Mouse (Mus musculus): ENCODE measurements at regions not wholly inside any gene's neighbourhood (a gene's known extent, or its start where the extent isn't known, plus 50 kb on each side); places are given as distances from the start of the nearest gene placed in this dataset.

DNA sequence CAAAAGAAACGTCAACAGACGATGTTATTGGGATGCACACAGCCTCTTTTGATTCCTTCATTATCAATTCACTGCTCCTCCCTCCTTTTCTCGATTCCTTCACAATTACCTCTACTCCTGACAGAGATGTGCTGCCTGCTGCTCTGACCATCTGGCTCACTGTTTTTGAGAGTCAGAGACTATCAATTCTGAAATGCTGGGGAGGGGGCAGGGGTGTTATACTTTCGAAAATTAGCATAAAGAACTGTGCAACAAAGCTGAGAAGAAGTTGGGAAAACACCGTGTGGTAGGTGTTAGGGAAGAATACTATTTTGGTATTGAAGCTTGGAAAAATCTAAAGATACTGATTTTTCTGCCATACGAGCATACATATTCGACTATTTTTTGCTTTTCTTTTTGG lies 96.4 kb downstream of the Nedd1 start:
- no peak for DNase-seq

DNA sequence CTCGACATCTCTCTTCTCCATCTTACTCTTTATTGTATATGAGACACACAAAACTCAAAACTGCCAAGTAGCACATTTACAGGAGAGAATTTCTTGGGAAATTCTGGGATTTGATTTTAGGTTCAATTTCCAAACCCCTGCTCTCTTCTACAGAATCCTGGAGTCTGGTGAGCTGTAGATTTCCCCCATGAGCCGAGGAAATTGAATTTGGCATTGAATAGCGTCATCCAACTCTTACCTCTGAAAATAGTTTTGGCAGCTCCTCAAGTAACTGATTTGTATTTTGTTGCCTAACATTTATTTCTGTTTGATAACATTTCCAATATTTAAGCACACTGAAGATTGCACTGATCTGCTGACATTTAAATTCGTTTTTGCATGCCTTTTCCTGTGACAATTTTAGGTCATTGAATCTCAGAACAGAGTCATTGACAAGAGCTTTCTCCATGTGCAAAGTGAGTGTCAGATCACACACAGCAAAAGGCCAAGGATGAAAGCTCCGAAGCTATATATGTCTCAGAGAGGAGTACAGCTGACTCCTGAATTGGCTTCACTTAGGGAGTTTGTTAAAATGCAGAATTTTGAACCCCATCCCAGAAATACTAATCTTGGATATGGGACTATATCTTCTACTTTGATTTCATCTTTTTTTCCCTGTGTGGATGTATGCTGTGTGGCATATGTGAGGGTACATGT lies 106.4 kb downstream of the Nedd1 start:
- DNase-seq, result no peak

DNA sequence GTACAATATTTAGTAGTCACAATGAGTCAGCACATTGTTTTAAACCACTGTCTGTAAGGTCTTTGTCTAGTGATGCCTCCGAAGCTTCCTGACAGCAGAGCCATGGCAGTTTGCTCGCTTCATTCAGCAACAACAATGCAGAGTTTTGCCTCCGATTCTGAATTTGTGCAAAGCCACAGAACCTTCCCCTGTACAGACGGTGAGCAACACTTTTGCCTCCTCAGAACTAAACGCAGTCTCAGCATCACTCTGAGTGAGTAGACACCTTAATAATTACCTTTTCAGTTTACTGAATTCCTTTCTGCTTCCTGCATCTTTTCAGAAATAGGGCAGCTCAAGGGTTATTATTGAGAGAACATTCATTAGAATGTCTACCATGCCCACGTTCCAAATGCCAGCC lies 107.9 kb downstream of the Nedd1 start:
- DNase-seq, result no peak

DNA sequence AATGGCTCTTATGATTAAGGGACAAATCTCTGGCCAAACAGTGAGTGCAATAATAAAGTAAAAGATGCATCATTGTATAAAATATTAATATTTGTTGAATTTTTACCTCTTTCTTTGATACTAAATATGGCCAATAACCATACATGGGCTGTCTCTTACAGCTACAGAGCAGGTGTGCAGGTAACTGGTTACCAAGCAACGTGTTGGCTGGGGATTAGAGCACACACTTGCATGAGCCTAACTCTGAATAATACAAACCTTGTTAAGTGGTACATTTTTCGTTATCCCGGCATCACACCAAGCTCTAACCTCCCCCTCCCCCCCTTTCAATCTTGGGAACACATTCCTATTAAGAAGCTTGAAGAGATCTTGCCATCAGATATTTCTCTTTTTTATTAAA lies 111.2 kb downstream of the Nedd1 start:
- DNase-seq, result no peak

DNA sequence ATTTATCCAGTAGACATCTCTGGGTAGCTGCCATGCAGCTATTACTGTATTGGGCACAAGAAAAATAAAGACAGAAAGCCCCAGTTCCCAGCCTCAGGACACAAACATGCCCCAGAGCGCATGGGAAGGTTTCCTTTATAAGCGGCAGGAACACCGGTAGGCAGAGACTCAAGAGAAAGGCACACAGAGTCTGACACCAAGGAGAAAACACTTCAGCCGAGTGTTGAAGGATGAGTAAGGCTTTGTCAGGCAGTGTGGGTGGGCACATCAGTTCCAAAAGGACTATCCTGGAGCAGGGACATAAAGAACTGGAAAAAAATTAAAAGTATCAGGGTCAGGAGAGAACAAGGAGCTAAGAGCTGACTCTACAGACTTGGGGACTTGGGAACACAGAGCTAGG lies 115.5 kb downstream of the Nedd1 start:
- no peak for DNase-seq

DNA sequence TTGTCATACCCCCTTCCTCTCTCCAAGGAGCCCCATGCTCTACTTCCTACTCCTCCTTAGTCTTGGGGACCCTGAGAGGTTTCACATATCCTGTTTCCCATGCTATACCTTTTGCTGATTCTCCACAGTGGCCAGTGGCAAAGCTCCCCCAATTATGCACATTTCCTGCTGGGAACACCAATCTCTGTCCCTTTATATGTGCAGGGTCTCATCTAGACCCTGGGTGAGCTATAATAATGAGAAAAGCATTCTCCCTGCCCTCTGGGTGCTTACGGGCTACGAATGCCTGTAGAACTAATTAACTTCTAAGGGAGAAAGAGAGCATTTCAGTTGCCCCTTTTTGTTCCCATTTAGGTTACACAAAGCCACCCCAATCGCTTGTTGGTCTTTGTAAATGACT lies 116.6 kb downstream of the Nedd1 start:
- DNase-seq, result no peak

DNA sequence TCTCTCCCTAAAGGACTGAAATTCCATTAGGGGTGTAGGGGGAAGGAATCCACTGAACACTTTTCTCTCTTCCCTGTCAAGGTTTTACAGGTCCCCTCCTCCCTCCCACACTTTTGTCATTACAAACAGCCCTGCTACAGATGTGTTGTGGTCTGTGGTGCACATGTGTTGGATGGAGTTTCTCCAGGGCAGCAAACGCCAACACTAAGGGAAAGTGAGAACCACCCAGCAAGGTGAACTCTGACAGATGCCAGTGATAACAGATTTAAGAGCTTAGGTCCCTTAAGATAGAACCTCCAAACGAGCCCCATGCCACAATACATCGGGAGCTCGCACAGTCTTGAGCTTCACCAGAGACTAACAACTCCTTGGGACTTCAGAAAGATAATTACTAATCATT lies 122.1 kb downstream of the Nedd1 start:
- DNase-seq, result no peak

DNA sequence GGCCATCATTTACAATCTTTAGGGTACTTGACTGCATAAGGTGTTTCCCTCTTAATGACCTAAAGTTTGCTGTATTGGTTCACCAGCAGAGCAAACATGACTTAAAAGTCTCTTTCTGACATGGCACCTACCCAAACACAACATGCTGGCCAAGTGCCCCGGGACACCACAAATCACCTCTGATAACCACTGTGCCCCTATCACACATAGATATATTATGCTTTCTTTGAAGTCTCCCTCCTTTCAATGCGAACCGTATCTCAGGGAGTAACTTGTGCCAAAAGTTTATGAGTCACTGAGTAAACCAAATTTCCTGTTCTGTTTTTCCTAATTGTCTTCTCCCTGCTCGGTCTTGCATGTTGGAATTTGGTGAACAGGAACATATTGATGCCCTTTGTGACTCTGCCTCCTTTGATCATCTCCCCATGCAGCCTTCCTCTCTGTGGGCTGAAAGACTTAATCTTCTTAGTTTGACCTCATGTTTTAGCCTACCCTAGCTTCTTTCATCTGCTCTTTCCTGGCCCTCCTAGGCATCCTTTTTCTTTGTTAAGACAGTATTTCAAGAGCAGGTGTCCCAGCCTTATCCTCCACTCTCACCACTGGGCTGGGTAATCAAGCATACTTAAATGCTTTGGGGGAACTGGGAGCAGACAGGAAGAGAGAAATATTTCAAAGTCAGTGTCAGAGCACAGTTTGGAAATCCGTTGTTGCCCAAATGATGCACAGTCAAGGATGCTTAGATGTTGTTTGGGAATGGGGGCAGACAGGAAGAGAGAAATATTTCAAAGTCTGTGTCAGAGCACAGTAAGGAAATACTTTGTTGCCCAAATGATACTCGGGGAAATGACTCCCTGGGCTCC lies 126.5 kb downstream of the Nedd1 start:
- no peak for DNase-seq

DNA sequence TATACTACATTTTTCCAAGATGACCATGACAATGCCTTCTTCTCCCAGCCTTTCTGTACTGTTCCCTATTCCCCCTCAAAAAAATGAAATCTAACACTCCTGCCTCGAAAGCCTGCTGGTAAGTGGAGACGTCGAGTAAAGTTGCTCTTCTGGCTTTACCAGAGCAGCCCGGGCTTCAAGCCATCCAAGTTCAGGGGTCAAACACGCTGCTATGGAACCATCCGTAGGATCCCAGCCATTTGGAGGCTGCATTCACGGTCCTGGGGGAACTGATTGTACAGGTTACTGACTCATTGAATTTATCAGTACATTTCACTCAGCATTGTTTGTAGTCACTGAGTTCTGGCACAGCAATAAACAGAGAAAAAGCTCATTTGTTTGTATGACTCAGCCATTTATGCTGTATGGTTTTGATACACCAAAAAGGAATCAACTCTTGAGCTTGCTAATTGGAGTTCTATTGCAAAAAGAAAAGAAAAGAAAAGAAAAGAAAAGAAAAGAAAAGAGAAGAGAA lies 128.2 kb downstream of the Nedd1 start:
- DNase-seq, result no peak

DNA sequence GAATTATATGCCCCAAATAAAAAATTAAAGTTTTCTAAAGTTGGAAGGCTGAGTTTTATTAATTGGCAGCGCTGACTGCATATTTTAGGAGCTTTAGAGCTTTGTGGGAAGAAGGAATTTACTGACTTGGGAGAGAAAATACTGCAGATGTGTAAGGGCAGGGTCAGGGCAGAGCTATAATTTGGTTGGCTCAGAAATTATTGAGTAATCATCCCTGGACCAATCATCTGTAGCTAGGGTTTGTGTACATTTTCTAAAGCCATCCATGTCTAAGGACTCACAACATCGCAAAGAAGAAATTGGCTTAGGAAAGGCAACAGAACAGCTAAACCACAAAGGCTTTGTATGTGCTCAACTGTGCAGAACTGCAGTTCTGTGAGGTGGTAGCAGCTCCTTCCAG lies 143.3 kb downstream of the Nedd1 start:
- no peak for DNase-seq

DNA sequence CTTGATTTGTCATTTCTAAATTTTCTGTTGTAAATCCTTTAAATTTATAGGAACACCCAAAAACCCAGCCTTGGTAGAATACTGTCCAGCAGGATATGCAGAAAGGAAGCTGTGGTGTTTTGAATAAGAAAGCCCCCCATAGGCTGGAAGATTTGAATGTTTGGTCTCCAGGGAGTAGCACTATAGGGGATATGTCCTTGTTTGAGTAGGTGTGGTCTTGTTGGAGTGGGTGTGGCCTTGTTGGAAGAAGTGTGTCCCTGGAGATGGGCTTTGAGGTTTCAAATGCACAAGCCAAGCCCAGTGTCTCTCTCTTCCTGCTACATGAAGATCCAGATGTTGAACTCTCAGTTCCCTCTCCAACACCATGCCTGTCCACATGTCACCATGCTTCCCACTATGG lies 151.7 kb downstream of the Nedd1 start:
- no peak for DNase-seq

DNA sequence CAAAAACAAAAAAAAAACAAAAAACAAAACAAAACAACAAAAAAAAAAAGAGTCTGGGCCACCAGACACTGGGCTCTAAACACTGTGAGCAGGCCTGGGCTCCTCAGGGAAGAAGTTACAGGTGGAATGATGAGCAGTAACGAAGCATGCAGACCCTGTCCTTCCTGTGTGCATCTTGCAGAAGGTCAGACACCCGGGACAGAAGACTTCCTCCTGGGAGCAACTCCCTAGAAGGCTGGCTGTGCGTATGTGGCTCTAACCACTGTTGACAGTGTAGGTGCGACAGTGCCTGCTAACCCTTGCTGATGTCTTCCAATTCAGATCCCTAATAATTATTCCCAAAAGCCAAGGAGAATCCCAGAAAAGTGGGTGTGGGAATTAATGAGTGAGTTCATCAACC lies 164.8 kb downstream of the Nedd1 start:
- no peak for DNase-seq

DNA sequence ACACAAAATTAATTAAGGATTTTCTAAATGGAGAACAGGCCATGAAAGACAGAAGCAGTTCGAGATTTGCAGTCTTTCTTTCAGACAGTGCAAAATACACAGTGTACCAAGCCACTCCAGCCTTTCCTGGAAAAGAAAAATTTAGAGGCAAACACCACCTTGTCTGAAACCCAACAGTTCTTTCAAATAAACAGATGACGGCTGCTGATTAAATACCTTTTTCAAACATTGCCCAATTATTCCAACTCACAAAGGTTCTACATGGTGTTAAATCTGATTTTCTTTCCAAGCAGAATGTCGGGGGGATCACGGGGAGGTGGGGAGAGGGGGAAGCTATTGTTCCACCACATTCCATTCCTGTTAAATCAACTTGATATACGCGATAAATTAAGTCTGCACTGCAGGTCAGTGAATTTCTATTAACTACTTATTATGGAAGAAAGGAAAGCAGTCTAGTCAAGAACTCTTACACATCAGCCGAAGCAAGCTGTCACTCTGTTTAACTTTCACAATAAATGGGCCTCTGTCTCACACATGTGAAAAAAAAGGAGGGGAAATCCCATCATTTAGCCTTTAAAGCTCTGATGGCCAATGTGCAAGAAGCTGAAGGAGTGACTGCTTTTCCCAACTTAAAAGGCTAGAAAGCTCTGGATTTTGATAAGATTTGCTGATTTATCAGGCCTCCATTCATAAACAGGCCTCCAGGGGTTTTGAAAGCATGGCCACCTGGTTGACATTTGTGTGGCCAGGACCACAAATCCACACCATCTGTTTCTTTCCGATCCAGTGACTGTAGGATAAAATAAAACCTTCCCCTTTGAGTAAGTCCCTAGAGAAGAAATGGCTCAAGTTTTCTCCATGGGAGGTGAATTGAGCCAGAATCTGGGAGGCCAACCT lies 165.4 kb downstream of the Nedd1 start:
- DNase-seq, result no peak

DNA sequence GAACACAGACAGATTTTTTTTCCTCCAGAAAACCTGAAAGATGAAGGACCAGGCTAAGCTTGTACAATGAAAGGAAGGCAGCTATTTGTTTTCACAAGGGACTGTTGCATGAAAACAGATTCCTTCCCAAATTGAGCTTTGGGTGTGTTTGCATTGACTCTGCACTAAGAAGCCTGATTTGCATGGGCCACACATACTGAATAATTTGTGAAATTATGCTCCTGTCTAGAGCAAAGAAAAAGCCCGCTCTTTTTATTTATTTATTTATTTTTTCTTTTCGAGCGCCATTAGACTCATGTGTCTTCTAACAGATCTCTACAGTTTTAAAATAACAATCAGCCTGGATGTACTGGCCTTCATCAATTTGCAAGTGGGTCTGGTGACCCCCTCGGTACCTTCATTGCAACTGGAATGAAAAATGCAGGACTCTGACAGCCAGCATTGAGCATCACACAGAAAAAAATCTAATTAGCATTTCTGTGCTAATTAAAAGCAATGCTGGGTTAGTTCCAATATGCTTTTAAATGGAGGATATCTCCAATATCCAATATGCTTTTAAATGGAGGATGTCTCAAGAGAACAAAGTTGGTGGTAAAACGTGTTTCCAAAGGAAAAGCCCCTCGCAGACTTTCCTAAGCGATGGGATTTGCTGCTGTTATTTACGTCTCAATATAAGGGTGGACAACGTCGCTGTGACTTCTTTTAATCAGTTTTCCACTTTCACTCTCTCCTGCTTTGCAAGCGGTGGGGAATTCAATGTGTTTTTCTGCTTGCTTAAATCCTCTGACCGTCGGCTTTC lies 166.3 kb downstream of the Nedd1 start:
- DNase-seq, result no peak

DNA sequence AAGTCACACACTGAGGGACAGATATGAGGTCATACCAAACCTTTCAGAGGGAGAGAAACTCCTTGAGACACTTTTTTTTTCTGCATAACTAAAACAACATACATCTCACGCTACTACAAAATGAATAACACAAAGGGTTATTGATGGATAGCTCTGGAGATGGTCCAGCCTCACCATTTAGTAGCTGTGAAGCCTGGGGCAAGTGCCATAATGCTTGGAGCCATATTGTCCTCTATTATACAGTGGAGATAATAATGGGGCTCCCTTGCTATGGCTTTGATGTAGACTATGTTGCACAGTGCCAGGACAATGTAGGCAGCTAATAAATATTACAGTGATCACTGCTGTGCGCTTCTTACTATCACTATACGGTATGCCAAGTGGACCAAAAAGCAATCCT lies 168.3 kb downstream of the Nedd1 start:
- DNase-seq, result no peak

DNA sequence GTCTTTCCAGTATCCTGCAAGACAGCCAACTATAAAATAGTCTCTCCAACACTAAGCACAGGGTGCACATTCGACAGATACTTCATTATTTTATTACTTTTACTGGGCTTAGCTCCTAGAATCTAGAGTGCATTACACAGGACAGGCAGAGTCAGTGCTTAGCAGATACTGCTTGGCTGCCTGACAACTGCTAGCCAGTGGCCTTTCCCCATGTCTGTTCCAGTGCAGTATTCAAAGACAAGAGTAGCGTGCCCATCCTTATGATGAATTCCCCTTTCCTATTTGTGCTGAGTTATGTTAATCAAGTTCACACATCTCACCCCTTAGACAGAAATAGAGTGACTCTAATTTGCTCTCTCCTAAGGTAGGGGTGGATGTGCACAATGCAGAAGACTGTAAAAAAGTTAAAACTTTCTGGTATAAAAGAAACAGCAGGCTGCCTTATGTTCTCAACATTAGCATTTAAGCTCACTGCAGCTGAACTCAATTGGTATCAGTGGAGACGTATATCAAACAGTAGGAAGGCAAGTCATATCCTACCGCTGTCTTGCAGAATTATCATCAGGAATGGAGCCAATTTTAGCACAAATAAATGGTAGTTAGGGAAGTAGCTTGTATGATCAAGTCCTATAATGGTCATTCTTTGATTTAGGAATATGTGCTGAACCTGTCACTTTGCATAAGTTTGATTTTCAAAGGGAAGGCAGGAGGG lies 173.2 kb downstream of the Nedd1 start:
- no peak for DNase-seq

DNA sequence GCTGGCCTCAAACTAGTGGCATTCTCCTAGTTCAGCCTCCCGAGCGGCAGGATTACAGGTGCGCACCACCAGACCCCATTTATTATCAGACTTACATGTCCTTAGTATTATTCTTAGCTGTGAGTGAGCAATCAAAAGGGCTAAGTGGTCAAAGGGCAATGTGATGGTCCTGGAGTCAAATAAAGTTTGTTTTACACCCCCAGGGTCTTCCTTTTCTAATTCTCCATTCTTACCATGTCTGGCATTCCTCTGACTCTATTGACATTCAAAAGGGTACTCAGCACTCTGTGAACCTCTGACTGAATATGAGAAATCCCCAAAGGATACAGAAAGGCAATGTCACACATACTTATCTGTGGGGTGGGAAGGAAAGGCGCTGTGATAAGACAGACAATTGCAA lies 183.8 kb downstream of the Nedd1 start:
- DNase-seq, result no peak

DNA sequence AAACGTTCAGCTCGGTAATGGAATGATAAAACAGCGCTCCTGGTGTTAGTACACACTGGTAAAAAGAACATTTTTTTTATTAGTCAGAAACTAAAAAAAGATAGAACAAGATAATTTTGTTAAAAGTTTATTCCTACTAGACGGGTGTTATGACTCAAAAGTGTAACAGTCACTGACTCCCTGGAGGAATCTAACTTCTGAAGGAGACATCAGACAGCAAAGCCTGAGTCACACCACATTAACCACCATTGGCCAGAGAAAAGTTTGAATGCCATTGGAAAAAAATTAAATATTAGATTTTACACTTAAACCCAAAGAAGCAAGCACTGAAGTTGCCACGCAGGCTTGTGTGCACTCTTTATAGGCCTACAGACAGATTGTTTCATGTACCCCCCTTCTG lies 205.3 kb downstream of the Nedd1 start:
- DNase-seq, result no peak

DNA sequence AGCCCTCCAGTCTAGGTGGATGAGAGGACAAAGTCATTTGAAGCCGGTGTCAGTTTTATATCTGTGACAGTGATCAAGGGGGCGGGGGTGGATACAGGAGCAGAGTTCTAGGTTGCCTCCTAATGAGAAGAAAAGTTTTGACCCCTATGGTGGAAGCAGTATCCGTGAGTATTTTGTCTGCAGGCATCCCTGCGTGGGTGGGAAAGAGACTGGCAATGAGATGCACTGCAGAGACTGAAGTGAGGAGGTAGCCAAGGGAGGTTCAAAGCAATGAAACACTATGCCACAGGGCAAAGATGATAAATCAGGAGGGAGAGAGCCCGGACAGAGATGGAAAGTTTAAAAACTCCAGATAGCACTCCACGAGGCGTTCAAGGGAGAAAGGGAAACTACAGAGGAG lies 210.5 kb downstream of the Nedd1 start:
- DNase-seq, result no peak

DNA sequence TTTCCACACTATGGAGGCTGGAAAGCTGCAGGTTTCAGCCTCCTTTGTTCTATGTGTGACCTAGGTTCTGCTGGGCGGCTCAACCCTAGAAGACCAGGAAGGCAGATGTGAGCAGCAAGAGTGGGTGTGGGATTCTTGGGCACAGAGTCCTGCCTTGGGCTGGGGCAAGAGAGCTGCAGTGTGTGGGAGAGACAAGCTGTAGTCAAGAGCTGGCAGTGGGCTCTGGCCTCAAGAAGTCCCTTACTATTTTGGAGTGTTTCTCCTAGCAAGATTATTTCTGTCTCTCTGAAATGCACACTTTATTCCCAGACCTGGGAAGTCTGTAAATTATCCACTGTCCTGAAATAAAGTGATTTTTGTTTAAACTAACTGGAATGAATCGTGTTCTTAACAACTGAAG lies 211.5 kb downstream of the Nedd1 start:
- no peak for DNase-seq

DNA sequence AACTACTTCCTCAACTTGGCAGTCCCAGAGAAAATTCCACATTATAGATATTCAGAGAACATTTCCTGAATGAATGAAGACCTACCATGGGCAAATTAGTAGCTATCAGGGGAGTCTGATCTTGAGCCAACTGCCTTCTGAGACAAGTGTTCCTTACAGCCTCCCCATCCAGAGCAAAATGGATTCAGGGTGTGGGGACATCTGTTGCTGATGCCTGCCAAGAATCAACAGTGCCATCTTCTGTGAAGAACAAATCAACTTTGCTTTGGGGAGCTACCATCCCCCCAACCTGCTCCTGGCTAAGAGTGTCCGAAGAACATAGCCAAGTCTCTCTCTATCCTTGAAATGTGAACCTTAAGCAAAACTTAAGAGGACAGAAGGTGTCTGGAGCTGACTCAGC lies 217.9 kb downstream of the Nedd1 start:
- DNase-seq, result no peak

DNA sequence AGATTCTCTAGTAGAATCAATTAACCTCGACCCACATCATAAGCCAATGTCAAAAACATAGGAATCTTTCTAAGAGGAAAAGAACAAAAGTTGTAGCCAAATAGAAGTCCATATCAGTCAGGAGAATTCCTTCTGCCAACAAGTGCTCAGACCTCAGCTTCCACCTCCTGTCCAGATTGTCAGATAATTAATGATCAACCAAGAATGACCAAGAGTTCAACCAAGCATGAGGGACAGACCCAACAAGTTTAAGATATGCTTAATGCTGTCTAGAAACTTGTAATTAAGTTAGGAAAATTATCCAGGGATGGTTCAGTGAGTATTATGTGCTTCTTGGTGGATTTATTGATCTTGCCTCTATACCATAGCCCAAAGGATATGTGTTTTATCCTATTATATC lies 238.6 kb downstream of the Nedd1 start:
- DNase-seq, result no peak
